Mouse (Mus musculus) hindbrain, postnatal 0 days (tissue): ENCODE measurements around the gene Rangrf. TPM values are rescaled to one million over a fixed set of nuclear protein-coding genes. Genes with fewer than 3 reads are reported as not detected.
"Not testable (repeated sequence)": the region's sequence is repeated elsewhere in the genome, so short reads cannot be mapped to it uniquely, and the experiment has no call there.

Experiments used
- ATAC-seq: fragments of 200-750 bp; cut with Nextera tagmentation; 2 replicates; pipeline ENCODE4 v1.8.0; 2017; ENCODE audit warnings: mild to moderate bottlenecking, moderate TSS enrichment, moderate library complexity
- DNase-seq: peaks from one replicate; pipeline ENCODE4 v3.0.0-alpha.2; 2015; ENCODE audit warnings: low spot score
- H3K27ac ChIP-seq: fragments of 300-500 bp; sonication (generic); 2 replicates; pipeline ENCODE4 v1.5.1; 2014; ENCODE audit warnings: mild to moderate bottlenecking
- H3K27me3 ChIP-seq: fragments of 300-500 bp; sonication (generic); 2 replicates; pipeline ENCODE4 v1.6.1; 2014; ENCODE audit warnings: low read length, mixed read lengths; ENCODE audit not compliant: insufficient read depth
- H3K36me3 ChIP-seq: fragments of 300-500 bp; sonication (generic); 2 replicates; pipeline ENCODE4 v1.6.1; 2014; ENCODE audit warnings: low read length, mixed read lengths; ENCODE audit not compliant: insufficient read depth
- H3K4me1 ChIP-seq: fragments of 300-500 bp; sonication (generic); 2 replicates; pipeline ENCODE4 v1.6.1; 2014; ENCODE audit warnings: antibody characterized with exemption, low read length, mixed read lengths; ENCODE audit not compliant: insufficient read depth
- H3K4me2 ChIP-seq: fragments of 300-500 bp; sonication (generic); 2 replicates; pipeline ENCODE4 v1.6.1; 2014; ENCODE audit warnings: low read depth, mild to moderate bottlenecking, low read length, moderate library complexity, mixed read lengths
- H3K4me3 ChIP-seq: fragments of 300-500 bp; sonication (generic); 2 replicates; pipeline ENCODE4 v1.5.1; 2014; ENCODE audit warnings: low read length
- H3K9ac ChIP-seq: fragments of 300-500 bp; sonication (generic); replicated peaks from 2 replicates; pipeline ENCODE4 v1.6.1; 2014; ENCODE audit warnings: mild to moderate bottlenecking, low read length, moderate library complexity, mixed read lengths
- H3K9me3 ChIP-seq: fragments of 300-500 bp; sonication (generic); 2 replicates; pipeline ENCODE4 v1.6.1; 2016; ENCODE audit warnings: low read length, mixed read lengths
- CTCF ChIP-seq: IDR thresholded peaks from 2 replicates; pipeline ENCODE4 v1.5.1; 2016; ENCODE audit warnings: antibody characterized with exemption, control low read depth, low read depth
- WGBS: fragments of 180-500 bp; shearing (Covaris S2); extraction: QIAGEN DNeasy Blood & Tissue Kit; methylation state at CpG from one replicate; pipeline ENCODE4 v1.1.7; 2014; 5-methylcytosine and 5-hydroxymethylcytosine counted together
- polyA plus RNA-seq: library from polyadenylated mRNA; unstranded; fragments of >200 nt; fragmentation: Nextera tagmentation; extraction: Ambion mirVana; gene quantifications from 2 replicates; pipeline ENCODE4 v1.2.1, GENCODE M21; 2015
- total RNA-seq: library from RNA; depleted of rRNA; stranded (reverse); fragments of >200 nt; gene quantifications from 2 replicates; pipeline ENCODE4 v1.2.3, GENCODE M21; 2014; rRNA removed

Rangrf gene
- total RNA-seq (40.4 and 51.6 TPM in 2 replicates), polyA plus RNA-seq (31.2 and 34.6 TPM in 2 replicates)

DNA sequence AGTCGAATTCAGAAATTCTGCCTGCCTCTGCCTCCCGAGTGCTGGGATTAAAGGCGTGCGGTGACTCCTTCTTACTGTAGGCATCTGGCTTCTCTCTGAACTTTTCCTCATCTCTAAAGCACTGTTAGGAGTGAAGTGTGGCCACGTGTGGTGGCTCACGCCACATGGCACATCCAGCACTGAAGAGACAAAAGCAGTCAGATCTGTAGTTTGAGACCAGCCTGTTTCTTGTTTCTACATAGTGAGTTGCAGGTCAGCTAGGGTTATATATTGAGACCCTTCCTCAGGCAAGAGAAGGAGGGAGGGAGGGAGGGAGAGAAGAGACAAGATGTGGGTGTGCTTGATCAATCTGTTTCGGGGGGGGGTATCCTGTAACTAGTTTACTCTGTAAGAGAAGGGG, at the start of gene Rangrf:
Gene Rangrf, minus strand, starts transcription at position 101 of the 400 bp plus-strand sequence.
- ATAC-seq (no peak), DNase-seq (no peak)
- Histone ChIP-seq H3K9me3 (no peaks in the 10 kb centered on the region), H3K27me3 (no peaks in the 10 kb centered on the region), H3K4me1 (no peaks in the 10 kb centered on the region), H3K9ac (no peak within 1 kb of the TSS; the same call in 1 of the 2 replicates), H3K4me2 (peak within 1 kb of the TSS; percentile 69), H3K4me3 (peak within 1 kb of the TSS; percentile 42), H3K27ac (no peak within 1 kb of the TSS), H3K36me3 (no peaks in the 10 kb centered on the region)
- no peak for TF ChIP-seq CTCF
- WGBS = 83% methylated on average over 7 of the region's 7 CpGs

DNA sequence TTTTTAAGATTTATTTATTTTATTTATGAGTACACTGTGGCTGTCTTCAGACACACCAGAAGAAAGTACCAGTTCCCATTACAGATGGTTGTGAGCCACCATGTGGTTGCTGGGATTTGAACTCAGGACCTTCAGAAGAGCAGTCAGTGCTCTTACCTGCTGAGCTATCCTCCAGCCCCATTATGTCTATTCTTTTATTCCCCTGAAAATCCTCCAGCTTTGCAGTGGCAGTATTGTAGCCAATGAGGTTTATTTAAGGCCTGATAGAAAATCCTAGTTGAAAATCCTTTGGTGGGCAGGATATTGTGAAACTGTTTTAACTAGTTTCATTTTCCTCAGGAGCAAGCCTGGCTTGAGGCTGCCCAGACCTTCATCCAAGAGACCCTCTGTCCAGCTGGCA, 45.7 kb upstream of the Rangrf start:
- no peak overlapping the region for H3K4me2 ChIP-seq
- TF ChIP-seq CTCF = no peak
- no peak overlapping the region for H3K27ac ChIP-seq
- H3K36me3 ChIP-seq = peaks cover 41% of the 10 kb centered on the region
- H3K9ac ChIP-seq = no peak overlapping the region
- ATAC-seq (no peak), DNase-seq (no peak)
- no peak overlapping the region for H3K4me3 ChIP-seq
- H3K4me1 ChIP-seq = peaks cover 8% of the 10 kb centered on the region; the same call in 1 of the 2 replicates
- no peaks in the 10 kb centered on the region for H3K9me3 ChIP-seq
- H3K27me3 ChIP-seq = no peaks in the 10 kb centered on the region

DNA sequence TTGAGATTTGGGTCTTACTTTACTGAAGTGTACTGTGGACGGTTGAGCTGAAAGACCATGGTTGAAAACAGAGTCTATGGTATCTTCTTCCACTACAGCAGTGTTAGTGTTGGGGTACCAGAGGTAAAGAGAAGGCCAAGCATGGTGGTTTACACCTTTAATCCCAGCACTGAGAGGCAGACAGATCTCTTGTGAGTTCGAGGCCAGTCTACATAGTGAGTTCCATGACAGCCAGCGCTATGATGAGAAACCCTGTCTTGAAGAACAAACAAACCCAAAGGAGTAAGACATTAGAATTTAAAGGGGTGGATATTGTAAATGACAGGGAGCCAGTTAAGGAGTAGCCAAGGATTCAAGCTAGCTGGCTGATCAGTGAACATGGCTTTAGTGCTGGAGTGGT, 41.8 kb upstream of the Rangrf start:
- H3K9ac ChIP-seq = peak overlapping the region; percentile 88
- H3K27ac ChIP-seq = peak overlapping the region; percentile 88
- H3K4me3 ChIP-seq = peak overlapping the region; percentile 65
- H3K9me3 ChIP-seq = no peaks in the 10 kb centered on the region
- H3K4me1 ChIP-seq = peaks cover 8% of the 10 kb centered on the region; the same call in 1 of the 2 replicates
- WGBS = 75% methylated on average over 3 of the region's 3 CpGs
- no peaks in the 10 kb centered on the region for H3K27me3 ChIP-seq
- ATAC-seq (no peak), DNase-seq (peak; percentile 11)
- TF ChIP-seq CTCF = no peak
- peaks cover 7% of the 10 kb centered on the region for H3K36me3 ChIP-seq
- H3K4me2 ChIP-seq = peak overlapping the region; percentile 82

DNA sequence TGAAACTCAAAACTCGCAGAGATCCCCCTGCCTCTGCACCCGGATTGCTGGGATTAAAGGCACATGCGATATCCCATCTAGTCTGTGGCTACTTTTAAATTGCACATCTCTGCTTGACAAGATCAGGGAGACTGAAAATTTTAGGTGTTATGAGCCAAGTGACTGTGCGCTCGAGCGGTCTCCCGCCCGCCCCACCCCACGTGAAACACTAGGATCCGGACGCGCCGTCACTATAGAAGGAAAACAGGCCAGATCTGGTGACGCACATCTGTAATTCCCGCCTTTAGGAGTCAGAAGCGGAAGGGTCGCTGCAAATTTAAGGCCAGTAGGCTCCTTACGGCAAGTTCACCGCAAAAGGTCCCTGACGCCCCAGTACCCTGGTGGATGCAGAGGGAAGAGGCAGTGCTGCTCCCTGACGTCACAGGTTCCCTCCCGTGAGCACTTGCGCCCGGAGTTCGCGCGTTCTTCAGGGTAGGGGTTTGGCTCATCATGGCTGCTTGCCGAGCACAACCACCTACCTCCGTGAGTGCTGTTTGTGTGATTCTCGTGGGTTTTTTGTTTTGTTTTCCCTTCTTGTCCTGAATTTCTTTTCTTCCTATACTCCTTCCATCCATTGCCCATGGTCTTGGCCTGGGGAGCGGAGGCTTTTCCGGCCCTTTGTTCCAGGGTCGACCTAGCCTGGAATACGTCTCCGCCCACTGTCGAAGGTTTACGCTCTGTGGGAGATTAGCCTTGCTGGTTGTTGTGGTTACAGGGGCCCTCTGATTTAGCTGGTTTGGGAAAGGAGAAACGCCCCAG, 40.9 kb upstream of the Rangrf start, which contains the start of gene Ctc1:
Gene Ctc1, plus strand, starts transcription at position 268 of the 798 bp plus-strand sequence.
- 2% methylated on average over 38 of the region's 38 CpGs for WGBS
- peak within 1 kb of the TSS; percentile 82 for H3K4me2 ChIP-seq

DNA sequence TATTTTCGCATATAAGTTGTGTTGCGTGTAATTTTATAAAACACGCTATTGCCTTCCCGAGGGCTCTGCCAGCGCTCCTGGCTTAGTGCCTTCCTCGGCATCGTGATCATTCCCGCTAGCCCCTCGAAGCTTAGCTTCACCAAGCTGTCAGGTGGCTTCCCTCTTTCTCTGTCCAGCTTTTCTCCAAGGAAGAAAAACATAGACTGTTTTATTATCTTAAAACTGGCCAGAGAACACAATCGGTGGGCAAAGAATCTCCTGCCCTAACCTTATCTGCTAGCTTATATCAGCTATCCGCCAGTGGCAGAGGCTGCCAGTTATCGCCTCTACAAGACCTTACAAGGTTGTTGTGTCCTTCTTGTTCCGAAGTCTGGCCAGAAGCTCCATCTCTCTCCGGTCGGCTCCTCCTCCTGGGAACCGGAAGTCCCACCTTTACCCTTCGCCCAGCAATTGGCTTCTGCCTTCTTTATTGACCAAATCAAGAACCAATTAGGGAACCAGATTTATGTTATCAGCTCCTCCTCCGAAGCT, 37.2 kb upstream of the Rangrf start:
- 1% methylated on average over 18 of the region's 18 CpGs for WGBS
- no peaks in the 10 kb centered on the region for H3K9me3 ChIP-seq
- DNase-seq = peak; percentile 95
- peaks cover 7% of the 10 kb centered on the region; the same call in 1 of the 2 replicates for H3K4me1 ChIP-seq
- H3K36me3 ChIP-seq = no peaks in the 10 kb centered on the region
- peak; percentile 72 for ATAC-seq
- H3K27me3 ChIP-seq = no peaks in the 10 kb centered on the region
- H3K9ac ChIP-seq = peak overlapping the region; percentile 58
- peak overlapping the region; percentile 42 for H3K4me3 ChIP-seq
- no peak for TF ChIP-seq CTCF
- H3K4me2 ChIP-seq = peak overlapping the region; percentile 78
- H3K27ac ChIP-seq = peak overlapping the region; percentile 96

More for the DNA sequence above, 40.9 kb upstream of the Rangrf start, which contains the start of gene Ctc1:
- DNase-seq = peak; percentile 97
- Histone ChIP-seq H3K36me3 (peaks cover under 1% of the 10 kb centered on the region; the same call in 1 of the 2 replicates), H3K9ac (peak within 1 kb of the TSS; percentile 88), H3K27ac (peak within 1 kb of the TSS; percentile 88), H3K4me1 (peaks cover 8% of the 10 kb centered on the region; the same call in 1 of the 2 replicates), H3K27me3 (no peaks in the 10 kb centered on the region), H3K9me3 (no peaks in the 10 kb centered on the region), H3K4me3 (peak within 1 kb of the TSS; percentile 65)
- TF ChIP-seq CTCF = peak; percentile 88
- ATAC-seq = peak; percentile 96

DNA sequence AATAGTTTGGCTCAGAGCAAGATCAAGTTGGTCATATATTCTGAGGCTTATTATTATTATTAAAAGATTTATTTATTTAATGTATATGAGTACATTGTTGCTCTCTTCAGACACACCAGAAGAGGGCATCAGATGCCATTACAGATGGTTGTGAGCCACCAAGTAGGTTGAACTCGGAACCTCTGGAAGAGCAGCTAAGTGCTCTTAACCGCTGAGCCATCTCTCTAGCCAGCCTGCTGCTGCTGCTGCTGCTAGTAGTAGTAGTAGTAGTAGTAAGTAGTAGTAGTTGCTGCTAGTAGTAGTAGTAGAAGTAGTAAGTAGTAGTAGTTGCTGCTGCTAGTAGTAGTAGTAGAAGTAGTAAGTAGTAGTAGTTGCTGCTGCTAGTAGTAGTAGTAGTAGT, 36.5 kb upstream of the Rangrf start:
- 0 out of 2 replicates have a peak, but pooled peaks have one; percentile 14 for TF ChIP-seq CTCF
- Histone ChIP-seq H3K4me3 (peak overlapping the region; percentile 42), H3K4me2 (peak overlapping the region; percentile 78), H3K27ac (peak overlapping the region; percentile 96)
- not testable (repeated sequence) for DNase-seq, ATAC-seq, H3K9me3 ChIP-seq, H3K27me3 ChIP-seq, H3K4me1 ChIP-seq, H3K9ac ChIP-seq, H3K36me3 ChIP-seq
- 81% methylated on average over 2 of the region's 2 CpGs for WGBS
